Mouse (Mus musculus) liver (tissue): ENCODE results near the gene Itprip.
"Not testable (repeated sequence)": the region's sequence is repeated elsewhere in the genome, so short reads cannot be mapped to it uniquely, and the experiment has no call there.

Source experiments
- DNase-seq: peaks from one replicate; pipeline ENCODE4 v3.0.0-alpha.2; 2020; ENCODE audit warnings: mixed read lengths

Gene Itprip

GRCm38 (mm10) chr19:47852131-47852530, 67.0 kb downstream of the Itprip start:
- DNase-seq, result not testable (repeated sequence)

GRCm38 (mm10) chr19:47849735-47850134, 69.4 kb downstream of the Itprip start:
- no peak for DNase-seq
